Mouse (Mus musculus): Measurements from ENCODE around the gene Hspa1l. TPM values are rescaled to one million over a fixed set of nuclear protein-coding genes. Genes with fewer than 3 reads are reported as not detected.
"Not testable (repeated sequence)": the region's sequence is repeated elsewhere in the genome, so short reads cannot be mapped to it uniquely, and the experiment has no call there.

Gene Hspa1l
- polyA plus RNA-seq, 2 experiments: 0.02 to 0.25 TPM

- ATAC-seq (ENCODE audit: insufficient read depth) (no peak), DNase-seq (ENCODE audit: low read depth in 3 of 3, low spot score in 3 of 3) (no peak)
- Histone ChIP-seq H3K9me3 (ENCODE audit: control insufficient read depth, low read length) (no peaks in the 10 kb centered on the region), H3K4me1 (replicated peaks; ENCODE audit: control insufficient read depth in 2 of 2, insufficient read depth in 2 of 2, low read length in 1 of 2) (peaks cover 15 to 23% of the 10 kb centered on the region in 2 experiments), H3K36me3 (replicated peaks; ENCODE audit: control insufficient read depth, insufficient read depth, low read depth) (peaks cover 45% of the 10 kb centered on the region), H3K27ac (no peak overlapping the region), H3K4me3 (ENCODE audit: insufficient read depth in 1 of 2, low read depth in 2 of 2, low read length in 2 of 2) (no peak overlapping the region), H3K9ac (replicated peaks) (no peak overlapping the region), H3K27me3 (ENCODE audit: control insufficient read depth, insufficient read depth, low read length) (no peaks in the 10 kb centered on the region), H3K4me2 (ENCODE audit: low read depth) (peak overlapping the region; percentile 88)
- TF ChIP-seq EP300 (IDR thresholded peaks at IDR 0.05; ENCODE audit: low read depth) (no peak), CTCF (IDR thresholded peaks at IDR 0.05; ENCODE audit: low read depth) (no peak)
- WGBS (ENCODE audit: insufficient replicate concordance): 85% methylated on average over 17 of the region's 17 CpGs
These were observed 31.7 kb downstream of the Hspa1l start for GRCm38 (mm10) chr17:35004075-35004717.

GRCm38 (mm10) chr17:35005158-35005557 lies 32.7 kb downstream of the Hspa1l start:
- no peaks in the 10 kb centered on the region for H3K27me3 ChIP-seq (ENCODE audit: control insufficient read depth, insufficient read depth, low read length)
- H3K4me1 ChIP-seq (replicated peaks; ENCODE audit: control insufficient read depth in 2 of 2, insufficient read depth in 2 of 2, low read length in 1 of 2): peaks cover 14 to 21% of the 10 kb centered on the region in 2 experiments
- no peak overlapping the region for H3K9ac ChIP-seq (replicated peaks)
- 84% methylated on average over 10 of the region's 10 CpGs for WGBS (ENCODE audit: insufficient replicate concordance)
- peaks cover 53% of the 10 kb centered on the region for H3K36me3 ChIP-seq (replicated peaks; ENCODE audit: control insufficient read depth, insufficient read depth, low read depth)
- DNase-seq (ENCODE audit: low read depth in 3 of 3, low spot score in 3 of 3) (no peak), ATAC-seq (ENCODE audit: insufficient read depth) (no peak)
- H3K4me3 ChIP-seq (ENCODE audit: insufficient read depth in 1 of 2, low read depth in 2 of 2, low read length in 2 of 2): no peak overlapping the region
- TF ChIP-seq CTCF (IDR thresholded peaks at IDR 0.05; ENCODE audit: low read depth) (no peak), EP300 (IDR thresholded peaks at IDR 0.05; ENCODE audit: low read depth) (no peak)
- H3K9me3 ChIP-seq (ENCODE audit: control insufficient read depth, low read length): no peaks in the 10 kb centered on the region
- H3K27ac ChIP-seq: no peak overlapping the region
- no peak overlapping the region for H3K4me2 ChIP-seq (ENCODE audit: low read depth)

GRCm38 (mm10) chr17:35005902-35006301 lies 33.4 kb downstream of the Hspa1l start:
- not testable (repeated sequence) for H3K27ac ChIP-seq; H3K4me3 ChIP-seq (ENCODE audit: insufficient read depth in 1 of 2, low read depth in 2 of 2, low read length in 2 of 2); H3K9me3 ChIP-seq (ENCODE audit: control insufficient read depth, low read length); H3K27me3 ChIP-seq (ENCODE audit: control insufficient read depth, insufficient read depth, low read length); H3K9ac ChIP-seq (replicated peaks); ATAC-seq (ENCODE audit: insufficient read depth); DNase-seq (ENCODE audit: low read depth in 3 of 3, low spot score in 3 of 3); H3K4me2 ChIP-seq (ENCODE audit: low read depth)
- 92% methylated on average over 4 of the region's 5 CpGs for WGBS (ENCODE audit: insufficient replicate concordance)
- peaks cover 14 to 21% of the 10 kb centered on the region in 2 experiments for H3K4me1 ChIP-seq (replicated peaks; ENCODE audit: control insufficient read depth in 2 of 2, insufficient read depth in 2 of 2, low read length in 1 of 2)
- peaks cover 61% of the 10 kb centered on the region for H3K36me3 ChIP-seq (replicated peaks; ENCODE audit: control insufficient read depth, insufficient read depth, low read depth)

- Histone ChIP-seq H3K27ac (no peak overlapping the region), H3K9me3 (ENCODE audit: control insufficient read depth, low read length) (no peaks in the 10 kb centered on the region), H3K9ac (replicated peaks) (no peak overlapping the region), H3K36me3 (replicated peaks; ENCODE audit: control insufficient read depth, insufficient read depth, low read depth) (peaks cover 76% of the 10 kb centered on the region), H3K27me3 (ENCODE audit: control insufficient read depth, insufficient read depth, low read length) (no peaks in the 10 kb centered on the region), H3K4me2 (ENCODE audit: low read depth) (no peak overlapping the region), H3K4me1 (replicated peaks; ENCODE audit: control insufficient read depth in 2 of 2, insufficient read depth in 2 of 2, low read length in 1 of 2) (peaks cover 14 to 17% of the 10 kb centered on the region in 2 experiments), H3K4me3 (ENCODE audit: insufficient read depth in 1 of 2, low read depth in 2 of 2, low read length in 2 of 2) (no peak overlapping the region)
- ATAC-seq (ENCODE audit: insufficient read depth) (no peak), DNase-seq (ENCODE audit: low read depth in 3 of 3, low spot score in 3 of 3) (no peak)
- WGBS (ENCODE audit: insufficient replicate concordance): 83% methylated on average over 7 of the region's 7 CpGs
- no peak for TF ChIP-seq EP300 (IDR thresholded peaks at IDR 0.05; ENCODE audit: low read depth)
- peak; percentile 14; the same call in 1 of the 2 replicates for TF ChIP-seq CTCF (IDR thresholded peaks at IDR 0.05; ENCODE audit: low read depth)
These were observed 35.0 kb downstream of the Hspa1l start for GRCm38 (mm10) chr17:35007387-35007991.

GRCm38 (mm10) chr17:35009586-35009985 lies 37.1 kb downstream of the Hspa1l start:
- H3K9me3 ChIP-seq (ENCODE audit: control insufficient read depth, low read length): no peaks in the 10 kb centered on the region
- TF ChIP-seq EP300 (IDR thresholded peaks at IDR 0.05; ENCODE audit: low read depth) (no peak), CTCF (IDR thresholded peaks at IDR 0.05; ENCODE audit: low read depth) (no peak)
- no peak for ATAC-seq (ENCODE audit: insufficient read depth)
- no peak overlapping the region for H3K27ac ChIP-seq
- 82% methylated on average over 7 of the region's 7 CpGs for WGBS (ENCODE audit: insufficient replicate concordance)
- no peaks in the 10 kb centered on the region for H3K4me1 ChIP-seq (replicated peaks; ENCODE audit: control insufficient read depth in 2 of 2, insufficient read depth in 2 of 2, low read length in 1 of 2)
- peaks cover 89% of the 10 kb centered on the region for H3K36me3 ChIP-seq (replicated peaks; ENCODE audit: control insufficient read depth, insufficient read depth, low read depth)
- DNase-seq (ENCODE audit: low read depth in 3 of 3, low spot score in 3 of 3): no peak
- H3K9ac ChIP-seq (replicated peaks): no peak overlapping the region
- H3K4me3 ChIP-seq (ENCODE audit: insufficient read depth in 1 of 2, low read depth in 2 of 2, low read length in 2 of 2): no peak overlapping the region
- H3K4me2 ChIP-seq (ENCODE audit: low read depth): no peak overlapping the region
- H3K27me3 ChIP-seq (ENCODE audit: control insufficient read depth, insufficient read depth, low read length): no peaks in the 10 kb centered on the region
